Mouse (Mus musculus) ES-E14 (cell line): ENCODE data around the gene Tlr9. TPM values are rescaled to one million over a fixed set of nuclear protein-coding genes. Genes with fewer than 3 reads are reported as not detected.

Source experiments
- DNase-seq: peaks from one replicate; pipeline ENCODE4 v3.0.0-alpha.2; 2013; ENCODE audit warnings: low read depth, low spot score
- H3K27ac ChIP-seq: 2 replicates; pipeline ENCODE4 v1.5.1; 2012; ENCODE audit warnings: low read depth, mild to moderate bottlenecking, low read length, moderate library complexity, mixed read lengths; ENCODE audit not compliant: poor library complexity, insufficient read depth, severe bottlenecking
- H3K36me3 ChIP-seq: 2 replicates; pipeline ENCODE4 v1.6.1; 2012; ENCODE audit warnings: mild to moderate bottlenecking, low read length, moderate library complexity, mixed read lengths; ENCODE audit not compliant: control insufficient read depth, poor library complexity, insufficient read depth, severe bottlenecking
- H3K4me1 ChIP-seq, 2 experiments: fragments of 150-350 bp in 1 of 2; sonication (generic) in 1 of 2; 2 replicates each; pipeline ENCODE4 v1.6.1; 2012; ENCODE audit warnings: low read length in 2 of 2, mild to moderate bottlenecking in 1 of 2, mixed read lengths in 1 of 2; ENCODE audit not compliant: control insufficient read depth in 2 of 2, insufficient read depth in 2 of 2, poor library complexity in 1 of 2
- H3K4me3 ChIP-seq, 2 experiments: fragments of 150-350 bp in 1 of 2; sonication (generic) in 1 of 2; 2 replicates each; pipeline ENCODE4 v1.5.1; 2012; ENCODE audit warnings: low read length in 2 of 2, low read depth in 1 of 2, mild to moderate bottlenecking in 1 of 2, mixed read lengths in 1 of 2; ENCODE audit not compliant: insufficient read depth in 1 of 2, poor library complexity in 1 of 2, severe bottlenecking in 1 of 2
- H3K9ac ChIP-seq: 2 replicates; pipeline ENCODE4 v1.6.1; 2012; ENCODE audit warnings: low read depth, mild to moderate bottlenecking, low read length, mixed read lengths; ENCODE audit not compliant: poor library complexity, insufficient read depth, severe bottlenecking
- H3K9me3 ChIP-seq: fragments of 150-350 bp; sonication (generic); 2 replicates; pipeline ENCODE4 v1.6.1; 2012; ENCODE audit warnings: low read depth, mild to moderate bottlenecking, low read length; ENCODE audit not compliant: control insufficient read depth, insufficient read depth
- CHD2 ChIP-seq: IDR thresholded peaks from 2 replicates; pipeline ENCODE4 v1.6.1; 2014; ENCODE audit warnings: mild to moderate bottlenecking, low read depth, low read length, inconsistent platforms
- HCFC1 ChIP-seq: IDR thresholded peaks from 2 replicates; pipeline ENCODE4 v1.6.1; 2012; ENCODE audit warnings: low read length, inconsistent platforms, borderline replicate concordance; ENCODE audit not compliant: insufficient read depth
- MAFK ChIP-seq: IDR thresholded peaks from 2 replicates; pipeline ENCODE4 v1.6.1; 2014; ENCODE audit warnings: mild to moderate bottlenecking, low read depth, low read length, inconsistent platforms; ENCODE audit not compliant: insufficient read depth
- ZC3H11A ChIP-seq: IDR thresholded peaks from 2 replicates; pipeline ENCODE4 v1.6.1; 2012; ENCODE audit warnings: low read depth, mild to moderate bottlenecking, inconsistent platforms, low read length, borderline replicate concordance
- ZNF384 ChIP-seq: IDR thresholded peaks from 2 replicates; pipeline ENCODE4 v1.6.1; 2012; ENCODE audit warnings: low read depth, low read length, inconsistent platforms
- in situ Hi-C, 2 experiments: fragments of 600-800 bp; cut with MboI; formaldehyde crosslinking; loops; one replicate each; pipeline ENCODE4 v1.15.1; 2025; ENCODE audit warnings: low sequenced_read_pairs in 2 of 2, inconsistent platforms in 1 of 2; ENCODE audit not compliant: unreplicated experiment in 2 of 2
- total RNA-seq: library from RNA; depleted of rRNA; stranded (reverse); fragments of 300-350 nt; gene quantifications from 2 replicates; pipeline ENCODE4 v1.2.3, GENCODE M21; 2012

Tlr9 gene
- total RNA-seq, 1 experiment = 0.09 TPM

- peaks cover 9 to 32% of the 10 kb centered on the region in 2 experiments; a peak in 3 of 4 replicates for H3K4me1 ChIP-seq
- peaks cover 20% of the 10 kb centered on the region; the same call in 1 of the 2 replicates for H3K36me3 ChIP-seq
- no peak for DNase-seq
- H3K9me3 ChIP-seq = no peaks in the 10 kb centered on the region
- in situ Hi-C loops = no loop called here
- TF ChIP-seq CHD2 = no peak
- TF ChIP-seq HCFC1 = no peak
- no peak for TF ChIP-seq MAFK
- no peak for TF ChIP-seq ZC3H11A
- TF ChIP-seq ZNF384 = no peak
- no peak overlapping the region for H3K9ac ChIP-seq
- peak overlapping the region; percentile 34; the same call in 1 of the 2 replicates for H3K27ac ChIP-seq
- no peak overlapping the region for H3K4me3 ChIP-seq
These were observed 16.6 kb upstream of the Tlr9 start for GRCm38 (mm10) chr9:106205713-106206290.

GRCm38 (mm10) chr9:106206515-106206914 lies 15.9 kb upstream of the Tlr9 start:
- Histone ChIP-seq H3K27ac (no peak overlapping the region), H3K4me3 (no peak overlapping the region), H3K36me3 (peaks cover 20% of the 10 kb centered on the region; the same call in 1 of the 2 replicates), H3K9ac (no peak overlapping the region), H3K4me1 (peaks cover 9 to 32% of the 10 kb centered on the region in 2 experiments; a peak in 3 of 4 replicates), H3K9me3 (no peaks in the 10 kb centered on the region)
- no peak for DNase-seq
- TF ChIP-seq CHD2 (no peak), ZC3H11A (no peak), HCFC1 (no peak), MAFK (no peak), ZNF384 (no peak)
- in situ Hi-C loops = no loop called here

- Histone ChIP-seq H3K27ac (no peak overlapping the region), H3K36me3 (peaks cover 30% of the 10 kb centered on the region), H3K9me3 (no peaks in the 10 kb centered on the region), H3K4me3 (no peak overlapping the region), H3K9ac (no peak overlapping the region), H3K4me1 (peaks cover 9 to 37% of the 10 kb centered on the region in 2 experiments; a peak in 3 of 4 replicates)
- no peak for TF ChIP-seq HCFC1
- TF ChIP-seq MAFK = no peak
- no peak for TF ChIP-seq ZC3H11A
- TF ChIP-seq CHD2 = no peak
- no peak for TF ChIP-seq ZNF384
- in situ Hi-C loops = no loop called here
- DNase-seq = no peak
These were observed 14.2 kb upstream of the Tlr9 start for GRCm38 (mm10) chr9:106208181-106208580.

- peaks cover 41% of the 10 kb centered on the region for H3K36me3 ChIP-seq
- H3K27ac ChIP-seq = peak overlapping the region; percentile 75
- no peak overlapping the region for H3K9ac ChIP-seq
- H3K4me3 ChIP-seq = no peak overlapping the region
- DNase-seq = no peak
- in situ Hi-C loops = no loop called here
- H3K4me1 ChIP-seq = peaks cover 9 to 26% of the 10 kb centered on the region in 2 experiments; a peak in 3 of 4 replicates
- TF ChIP-seq ZC3H11A = no peak
- no peak for TF ChIP-seq MAFK
- TF ChIP-seq ZNF384 = no peak
- no peak for TF ChIP-seq CHD2
- TF ChIP-seq HCFC1 = no peak
- H3K9me3 ChIP-seq = no peaks in the 10 kb centered on the region
These were observed 12.4 kb upstream of the Tlr9 start for GRCm38 (mm10) chr9:106209954-106210353.
